Mouse (Mus musculus) hindbrain, embryonic 15.5 days (tissue): ENCODE results near the gene Olfr1392. TPM values are rescaled to one million over a fixed set of nuclear protein-coding genes. Genes with fewer than 3 reads are reported as not detected.

Experiments used
- ATAC-seq: fragments of 200-750 bp; cut with Nextera tagmentation; 2 replicates; pipeline ENCODE4 v1.8.0; 2017; ENCODE audit warnings: low read depth, moderate number of reproducible peaks, moderate TSS enrichment; ENCODE audit not compliant: low FRiP score
- H3K27ac ChIP-seq: fragments of 300-500 bp; sonication (generic); replicated peaks from 2 replicates; pipeline ENCODE4 v1.5.1; 2015; ENCODE audit warnings: mild to moderate bottlenecking, inconsistent platforms
- H3K27me3 ChIP-seq: fragments of 300-500 bp; sonication (generic); 2 replicates; pipeline ENCODE4 v1.6.1; 2015; ENCODE audit warnings: control low read depth, inconsistent platforms
- H3K36me3 ChIP-seq: fragments of 300-500 bp; sonication (generic); 2 replicates; pipeline ENCODE4 v1.6.1; 2015; ENCODE audit warnings: control low read depth, inconsistent platforms
- H3K4me1 ChIP-seq: fragments of 300-500 bp; sonication (generic); replicated peaks from 2 replicates; pipeline ENCODE4 v1.6.1; 2015; ENCODE audit warnings: control low read depth, inconsistent platforms
- H3K4me2 ChIP-seq: fragments of 300-500 bp; sonication (generic); 2 replicates; pipeline ENCODE4 v1.6.1; 2015; ENCODE audit warnings: moderate library complexity, mild to moderate bottlenecking, inconsistent platforms
- H3K4me3 ChIP-seq: fragments of 300-500 bp; sonication (generic); 2 replicates; pipeline ENCODE4 v1.5.1; 2015; ENCODE audit warnings: mild to moderate bottlenecking, inconsistent platforms
- H3K9ac ChIP-seq: fragments of 300-500 bp; sonication (generic); 2 replicates; pipeline ENCODE4 v1.6.1; 2015; ENCODE audit warnings: inconsistent platforms
- H3K9me3 ChIP-seq: fragments of 300-500 bp; sonication (generic); 2 replicates; pipeline ENCODE4 v1.6.1; 2016; ENCODE audit warnings: control low read depth, inconsistent platforms
- WGBS: fragments of 180-500 bp; shearing (Covaris S2); methylation state at CpG from one replicate; pipeline ENCODE4 v1.1.7; 2015; 5-methylcytosine and 5-hydroxymethylcytosine counted together
- polyA plus RNA-seq: library from polyadenylated mRNA; unstranded; fragments of >200 nt; fragmentation: Nextera tagmentation; extraction: Ambion mirVana; gene quantifications from 2 replicates; pipeline ENCODE4 v1.2.1, GENCODE M21; 2015

The Olfr1392 gene
- polyA plus RNA-seq, 1 experiment from 2014 or later: not detected

- no peak for ATAC-seq
- no peak overlapping the region for H3K9ac ChIP-seq
- no peaks in the 10 kb centered on the region for H3K4me1 ChIP-seq
- 90% methylated on average over 2 of the region's 2 CpGs for WGBS
- H3K36me3 ChIP-seq: peaks cover 8% of the 10 kb centered on the region; the same call in 1 of the 2 replicates
- H3K4me2 ChIP-seq: no peak overlapping the region
- no peaks in the 10 kb centered on the region for H3K27me3 ChIP-seq
- no peak overlapping the region for H3K4me3 ChIP-seq
- no peak overlapping the region for H3K27ac ChIP-seq
- H3K9me3 ChIP-seq: no peaks in the 10 kb centered on the region
Measured at GRCm38 (mm10) chr11:49259296-49259695, 25.8 kb upstream of the Olfr1392 start.

DNA sequence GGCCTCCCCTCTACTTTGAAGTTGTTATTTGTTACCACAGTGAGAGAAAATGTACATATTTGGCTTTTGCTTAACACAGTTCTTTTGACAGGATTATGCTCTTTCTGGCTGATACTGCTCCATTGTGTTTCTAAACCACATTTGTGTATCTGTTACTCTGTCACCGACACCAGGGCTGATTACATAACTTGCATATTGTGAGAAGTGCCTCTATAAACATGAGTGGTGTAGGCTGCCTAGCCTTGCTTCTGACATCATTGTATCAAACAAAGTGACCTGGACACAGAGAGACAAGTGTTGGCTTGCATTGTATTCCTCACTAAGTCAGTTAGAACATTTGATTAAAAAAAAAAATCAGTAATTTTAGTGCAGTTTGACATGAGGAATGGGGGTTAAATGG, 25.3 kb upstream of the Olfr1392 start:
- 82% methylated on average over 1 of the region's 1 CpGs for WGBS
- no peak overlapping the region for H3K4me2 ChIP-seq
- no peak overlapping the region for H3K27ac ChIP-seq
- H3K4me3 ChIP-seq: no peak overlapping the region
- no peaks in the 10 kb centered on the region for H3K9me3 ChIP-seq
- peaks cover 8% of the 10 kb centered on the region; the same call in 1 of the 2 replicates for H3K36me3 ChIP-seq
- no peak overlapping the region for H3K9ac ChIP-seq
- no peak for ATAC-seq
- H3K27me3 ChIP-seq: no peaks in the 10 kb centered on the region
- H3K4me1 ChIP-seq: no peaks in the 10 kb centered on the region

DNA sequence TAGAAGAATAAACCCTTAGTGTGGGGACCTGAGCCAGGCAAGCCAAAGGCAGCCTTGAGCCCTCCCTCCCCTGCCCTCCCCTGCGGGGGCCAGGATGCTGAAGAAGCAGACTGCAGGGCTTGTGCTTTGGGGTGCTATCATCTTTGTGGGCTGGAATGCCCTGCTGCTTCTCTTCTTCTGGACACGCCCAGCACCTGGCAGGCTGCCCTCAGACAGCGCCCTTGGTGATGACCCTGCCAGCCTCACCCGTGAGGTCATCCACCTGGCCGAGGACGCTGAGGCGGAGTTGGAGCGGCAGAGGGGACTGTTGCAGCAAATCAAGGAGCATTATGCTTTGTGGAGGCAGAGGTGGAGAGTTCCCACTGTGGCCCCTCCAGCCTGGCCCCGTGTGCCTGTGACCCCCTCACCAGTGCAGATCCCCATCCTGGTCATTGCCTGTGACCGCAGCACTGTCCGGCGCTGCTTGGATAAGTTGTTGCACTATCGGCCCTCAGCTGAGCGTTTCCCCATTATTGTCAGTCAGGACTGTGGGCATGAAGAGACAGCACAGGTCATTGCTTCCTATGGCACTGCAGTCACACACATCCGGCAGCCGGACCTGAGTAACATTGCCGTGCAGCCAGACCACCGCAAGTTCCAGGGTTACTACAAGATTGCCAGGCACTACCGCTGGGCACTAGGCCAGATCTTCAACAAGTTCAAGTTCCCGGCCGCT, 24.3 kb upstream of the Olfr1392 start:
- Histone ChIP-seq H3K4me2 (no peak overlapping the region), H3K9me3 (no peaks in the 10 kb centered on the region), H3K9ac (no peak overlapping the region), H3K27me3 (no peaks in the 10 kb centered on the region), H3K4me1 (no peaks in the 10 kb centered on the region), H3K27ac (no peak overlapping the region), H3K36me3 (peaks cover 8% of the 10 kb centered on the region; the same call in 1 of the 2 replicates), H3K4me3 (no peak overlapping the region)
- 94% methylated on average over 21 of the region's 21 CpGs for WGBS
- no peak for ATAC-seq

DNA sequence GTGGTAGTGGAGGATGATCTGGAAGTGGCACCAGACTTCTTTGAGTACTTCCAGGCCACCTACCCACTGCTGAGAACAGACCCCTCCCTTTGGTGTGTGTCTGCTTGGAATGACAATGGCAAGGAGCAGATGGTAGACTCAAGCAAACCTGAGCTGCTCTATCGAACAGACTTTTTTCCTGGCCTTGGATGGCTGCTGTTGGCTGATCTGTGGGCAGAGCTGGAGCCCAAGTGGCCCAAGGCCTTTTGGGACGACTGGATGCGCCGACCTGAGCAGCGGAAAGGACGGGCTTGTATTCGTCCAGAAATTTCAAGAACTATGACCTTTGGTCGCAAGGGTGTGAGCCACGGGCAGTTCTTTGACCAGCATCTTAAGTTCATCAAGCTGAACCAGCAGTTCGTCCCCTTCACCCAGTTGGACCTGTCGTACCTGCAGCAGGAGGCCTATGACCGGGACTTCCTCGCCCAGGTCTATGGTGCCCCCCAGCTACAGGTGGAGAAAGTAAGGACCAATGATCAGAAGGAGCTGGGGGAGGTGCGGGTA, 23.7 kb upstream of the Olfr1392 start:
- Histone ChIP-seq H3K9me3 (no peaks in the 10 kb centered on the region), H3K4me3 (no peak overlapping the region), H3K27ac (no peak overlapping the region), H3K27me3 (no peaks in the 10 kb centered on the region), H3K4me2 (no peak overlapping the region), H3K4me1 (no peaks in the 10 kb centered on the region), H3K9ac (no peak overlapping the region), H3K36me3 (peaks cover 8% of the 10 kb centered on the region; the same call in 1 of the 2 replicates)
- no peak for ATAC-seq
- WGBS: 94% methylated on average over 14 of the region's 14 CpGs

DNA sequence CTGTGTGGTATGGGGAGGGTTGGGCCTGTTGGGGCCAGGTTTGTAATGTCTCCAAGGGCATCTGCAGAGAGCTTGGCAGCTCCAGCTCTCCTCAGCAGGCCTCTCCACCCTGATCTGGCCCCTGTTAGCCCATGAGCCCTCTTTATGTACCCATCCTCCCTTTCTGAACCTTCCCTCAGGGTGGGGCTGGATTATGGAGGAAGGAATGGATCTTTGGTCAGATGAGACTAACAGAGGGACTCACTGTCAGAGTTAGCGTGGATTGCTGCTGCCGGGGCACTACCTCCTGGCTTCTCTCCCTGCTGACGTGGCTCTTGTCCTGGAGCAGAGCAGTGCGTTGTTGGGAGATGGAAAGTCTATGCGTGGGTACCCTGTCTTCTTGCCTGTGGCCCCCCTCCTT, 22.8 kb upstream of the Olfr1392 start:
- 92% methylated on average over 5 of the region's 5 CpGs for WGBS
- Histone ChIP-seq H3K27ac (no peak overlapping the region), H3K9ac (no peak overlapping the region), H3K4me2 (no peak overlapping the region), H3K27me3 (no peaks in the 10 kb centered on the region), H3K4me1 (no peaks in the 10 kb centered on the region), H3K9me3 (no peaks in the 10 kb centered on the region), H3K36me3 (peaks cover 8% of the 10 kb centered on the region; the same call in 1 of the 2 replicates), H3K4me3 (no peak overlapping the region)
- ATAC-seq: 0 out of 2 replicates have a peak, but pooled peaks have one; percentile 15

- Histone ChIP-seq H3K36me3 (peaks cover 8% of the 10 kb centered on the region; the same call in 1 of the 2 replicates), H3K27me3 (no peaks in the 10 kb centered on the region), H3K9me3 (no peaks in the 10 kb centered on the region), H3K9ac (no peak overlapping the region), H3K4me2 (no peak overlapping the region), H3K4me1 (no peaks in the 10 kb centered on the region), H3K4me3 (no peak overlapping the region), H3K27ac (no peak overlapping the region)
- ATAC-seq: no peak
- WGBS: 100% methylated on average over 6 of the region's 6 CpGs
Measured at GRCm38 (mm10) chr11:49263149-49263548, 21.9 kb upstream of the Olfr1392 start.

DNA sequence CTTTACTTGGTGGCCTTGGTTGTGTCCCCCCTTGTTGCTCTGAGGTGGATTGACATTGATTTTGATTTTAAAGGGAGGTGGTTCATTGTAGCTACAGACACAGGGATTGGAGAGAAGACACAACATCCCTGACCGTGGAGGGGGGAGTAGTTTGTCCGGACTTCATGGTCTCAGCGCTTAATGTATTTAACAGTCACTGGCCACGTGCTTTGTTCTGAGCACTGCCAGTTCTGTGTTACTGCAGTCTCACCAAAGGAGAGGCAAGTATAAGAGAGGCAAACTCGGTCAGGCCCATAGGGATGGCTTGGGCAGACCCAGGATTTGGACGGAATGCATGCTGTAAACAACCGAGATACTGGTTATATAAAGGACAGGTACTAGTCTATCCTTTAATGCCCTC, 21.0 kb upstream of the Olfr1392 start:
- no peaks in the 10 kb centered on the region for H3K27me3 ChIP-seq

DNA sequence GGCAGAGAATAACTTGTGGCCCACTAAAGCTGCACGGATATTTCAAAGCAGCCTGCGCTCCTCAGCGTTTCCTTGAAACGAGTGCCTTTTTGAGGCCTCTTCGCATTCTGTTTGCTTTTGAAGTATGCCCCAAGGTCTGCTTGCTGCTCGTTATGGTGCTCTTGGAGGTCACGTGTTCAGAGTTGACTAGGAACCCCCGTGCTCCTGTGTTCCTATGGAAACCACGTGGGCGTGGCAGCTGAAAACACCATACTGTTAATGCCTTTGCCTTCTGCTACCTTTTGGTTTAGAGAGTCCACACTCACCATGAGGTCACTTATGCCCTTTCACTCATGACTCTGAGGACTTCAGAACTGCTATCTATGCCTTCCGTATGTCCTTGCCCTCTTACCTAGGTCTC, 20.5 kb upstream of the Olfr1392 start:
- Histone ChIP-seq H3K36me3 (peaks cover 8% of the 10 kb centered on the region; the same call in 1 of the 2 replicates), H3K27ac (no peak overlapping the region), H3K9me3 (no peaks in the 10 kb centered on the region), H3K9ac (no peak overlapping the region), H3K4me3 (no peak overlapping the region), H3K27me3 (no peaks in the 10 kb centered on the region), H3K4me2 (no peak overlapping the region), H3K4me1 (no peaks in the 10 kb centered on the region)
- no peak for ATAC-seq
- WGBS: 83% methylated on average over 11 of the region's 11 CpGs

More for the DNA sequence above, 21.0 kb upstream of the Olfr1392 start:
- Histone ChIP-seq H3K4me3 (no peak overlapping the region), H3K27ac (no peak overlapping the region), H3K9me3 (no peaks in the 10 kb centered on the region), H3K4me2 (no peak overlapping the region), H3K9ac (no peak overlapping the region), H3K4me1 (no peaks in the 10 kb centered on the region), H3K36me3 (peaks cover 8% of the 10 kb centered on the region; the same call in 1 of the 2 replicates)
- WGBS: 92% methylated on average over 7 of the region's 7 CpGs
- no peak for ATAC-seq

GRCm38 (mm10) chr11:49265101-49265500, 20.0 kb upstream of the Olfr1392 start:
- no peak overlapping the region for H3K9ac ChIP-seq
- no peak for ATAC-seq

GRCm38 (mm10) chr11:49266671-49267070, 18.4 kb upstream of the Olfr1392 start:
- ATAC-seq: no peak
- Histone ChIP-seq H3K27me3 (no peaks in the 10 kb centered on the region), H3K9ac (no peak overlapping the region), H3K27ac (no peak overlapping the region), H3K36me3 (peaks cover 1% of the 10 kb centered on the region; the same call in 1 of the 2 replicates), H3K4me2 (no peak overlapping the region), H3K9me3 (no peaks in the 10 kb centered on the region), H3K4me1 (no peaks in the 10 kb centered on the region), H3K4me3 (no peak overlapping the region)
- WGBS: 95% methylated on average over 6 of the region's 6 CpGs

More at GRCm38 (mm10) chr11:49265101-49265500, 20.0 kb upstream of the Olfr1392 start:
- no peak overlapping the region for H3K4me2 ChIP-seq
- H3K9me3 ChIP-seq: no peaks in the 10 kb centered on the region
- H3K36me3 ChIP-seq: peaks cover 8% of the 10 kb centered on the region; the same call in 1 of the 2 replicates
- H3K27me3 ChIP-seq: no peaks in the 10 kb centered on the region
- H3K4me3 ChIP-seq: no peak overlapping the region
- no peak overlapping the region for H3K27ac ChIP-seq
- WGBS: 79% methylated on average over 8 of the region's 8 CpGs
- no peaks in the 10 kb centered on the region for H3K4me1 ChIP-seq

GRCm38 (mm10) chr11:49267316-49267715, 17.8 kb upstream of the Olfr1392 start:
- WGBS: 79% methylated on average over 10 of the region's 10 CpGs
- Histone ChIP-seq H3K27me3 (no peaks in the 10 kb centered on the region), H3K4me3 (no peak overlapping the region), H3K9me3 (no peaks in the 10 kb centered on the region), H3K4me2 (no peak overlapping the region), H3K36me3 (no peaks in the 10 kb centered on the region), H3K4me1 (no peaks in the 10 kb centered on the region), H3K27ac (no peak overlapping the region), H3K9ac (no peak overlapping the region)
- ATAC-seq: no peak

DNA sequence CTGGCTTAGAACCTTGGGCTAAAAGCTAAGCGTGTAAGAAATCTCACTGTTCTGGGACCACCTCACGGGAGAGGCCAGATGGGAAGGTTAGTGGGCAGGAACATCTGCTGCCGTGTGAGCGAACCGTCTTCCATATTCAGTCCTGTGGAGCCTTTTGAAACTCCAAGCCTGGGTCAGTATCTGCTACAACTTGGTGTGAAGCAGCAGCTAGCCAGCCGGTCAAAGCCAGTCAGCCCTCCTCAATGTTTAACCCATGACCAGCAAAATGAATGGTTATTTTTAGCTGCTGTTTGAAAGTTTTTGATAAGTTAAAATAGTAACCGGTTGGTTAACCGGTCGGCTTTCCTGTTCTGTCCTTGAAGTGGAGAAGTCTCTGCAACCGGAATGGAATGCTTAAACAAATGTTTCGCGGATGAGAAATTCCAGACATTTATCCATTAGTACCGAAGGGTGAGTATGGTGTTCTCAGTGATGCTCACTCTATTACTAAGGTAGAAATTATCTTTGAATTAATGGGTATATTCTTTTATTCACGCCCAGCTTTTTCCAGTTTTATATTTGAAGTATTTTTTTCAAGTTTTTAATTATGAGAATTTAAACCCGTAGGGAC, 17.0 kb upstream of the Olfr1392 start:
- Histone ChIP-seq H3K4me1 (no peaks in the 10 kb centered on the region), H3K27ac (no peak overlapping the region), H3K4me3 (no peak overlapping the region), H3K9ac (no peak overlapping the region), H3K4me2 (no peak overlapping the region), H3K27me3 (no peaks in the 10 kb centered on the region), H3K36me3 (no peaks in the 10 kb centered on the region), H3K9me3 (no peaks in the 10 kb centered on the region)
- no peak for ATAC-seq
- WGBS: 79% methylated on average over 15 of the region's 15 CpGs
